Mouse (Mus musculus): ENCODE measurements around the gene Dpp6.
A peak's percentile ranks its signal among the peaks of the same experiment; 100 is the strongest.

The Dpp6 gene

GRCm38 (mm10) chr5:27685923-27686322 lies 868.9 kb downstream of the Dpp6 start:
- DNase-seq: no peak

GRCm38 (mm10) chr5:27687311-27687710 lies 870.3 kb downstream of the Dpp6 start:
- DNase-seq: no peak

- no peak for DNase-seq
Observed at GRCm38 (mm10) chr5:27702482-27702881, 885.5 kb downstream of the Dpp6 start.

- DNase-seq: no peak
Observed at GRCm38 (mm10) chr5:27705020-27705419, 888.0 kb downstream of the Dpp6 start.

- no peak for DNase-seq
Observed at GRCm38 (mm10) chr5:27706551-27706950, 889.5 kb downstream of the Dpp6 start.

GRCm38 (mm10) chr5:27707283-27707682 lies 890.3 kb downstream of the Dpp6 start:
- no peak for DNase-seq

GRCm38 (mm10) chr5:27708209-27708608 lies 891.2 kb downstream of the Dpp6 start:
- DNase-seq: peak; percentile 27 to 43

- DNase-seq: peak in 1 of 2 experiments; percentile 7
Observed at GRCm38 (mm10) chr5:27711461-27712192, 894.6 kb downstream of the Dpp6 start.

- peak in 1 of 2 experiments; percentile 12 for DNase-seq
Observed at GRCm38 (mm10) chr5:27714356-27714755, 897.4 kb downstream of the Dpp6 start.

GRCm38 (mm10) chr5:27716026-27716425 lies 899.0 kb downstream of the Dpp6 start:
- no peak for DNase-seq

- no peak for DNase-seq
Observed at GRCm38 (mm10) chr5:27717301-27717700, 900.3 kb downstream of the Dpp6 start.

- DNase-seq: no peak
Observed at GRCm38 (mm10) chr5:27719311-27719710, 902.3 kb downstream of the Dpp6 start.

GRCm38 (mm10) chr5:27724460-27724859 lies 907.5 kb downstream of the Dpp6 start:
- DNase-seq: no peak

GRCm38 (mm10) chr5:27730666-27731065 lies 913.7 kb downstream of the Dpp6 start:
- DNase-seq: no peak

- DNase-seq: no peak
Observed at GRCm38 (mm10) chr5:27731392-27731791, 914.4 kb downstream of the Dpp6 start.

GRCm38 (mm10) chr5:27732288-27732868 lies 915.4 kb downstream of the Dpp6 start:
- DNase-seq: no peak

GRCm38 (mm10) chr5:27737168-27737567 lies 920.2 kb downstream of the Dpp6 start:
- DNase-seq: peak; percentile 83 to 88

GRCm38 (mm10) chr5:27739216-27739615 lies 922.2 kb downstream of the Dpp6 start:
- DNase-seq: no peak

GRCm38 (mm10) chr5:27744944-27745343 lies 927.9 kb downstream of the Dpp6 start:
- DNase-seq: no peak

- DNase-seq: no peak
Observed at GRCm38 (mm10) chr5:27765780-27766179, 948.8 kb downstream of the Dpp6 start.

GRCm38 (mm10) chr5:27767948-27768347 lies 950.9 kb downstream of the Dpp6 start:
- no peak for DNase-seq
